Mouse (Mus musculus) cerebellum, postnatal 36 days (tissue): Measurements from ENCODE around the gene Olfr1025-ps1.

Experiments used
- DNase-seq, 2 experiments: peaks; one replicate each; pipeline ENCODE4 v3.0.0; 2021 to 2022; ENCODE audit warnings: mixed read lengths in 2 of 2

Olfr1025-ps1 gene

GRCm38 (mm10) chr2:85914893-85915292, at the start of gene Olfr1025-ps1:
Olfr1025-ps1 (plus strand) TSS chr2:85915193.
- no peak for DNase-seq

GRCm38 (mm10) chr2:85868294-85868693, 46.7 kb upstream of the Olfr1025-ps1 start, which contains the start of gene Olfr1022:
Olfr1022 (plus strand) TSS chr2:85868594.
- no peak for DNase-seq

- DNase-seq, result no peak
Measured at GRCm38 (mm10) chr2:85885340-85885739, 29.7 kb upstream of the Olfr1025-ps1 start, which contains the start of gene Olfr1023. Olfr1023 (plus strand) TSS chr2:85885640.

GRCm38 (mm10) chr2:85904952-85905351, 10.0 kb upstream of the Olfr1025-ps1 start, which contains the start of gene Olfr1024:
Olfr1024 (minus strand) TSS chr2:85905052.
- no peak for DNase-seq

GRCm38 (mm10) chr2:85913197-85913596, 1.8 kb upstream of the Olfr1025-ps1 start:
- no peak for DNase-seq

- no peak for DNase-seq
Measured at GRCm38 (mm10) chr2:85921258-85921657, 6.3 kb downstream of the Olfr1025-ps1 start, which contains the start of gene Olfr1026. Olfr1026 (plus strand) TSS chr2:85921558.

- no peak for DNase-seq
Measured at GRCm38 (mm10) chr2:85950137-85950536, 35.1 kb downstream of the Olfr1025-ps1 start, which contains the start of gene Olfr1028. Olfr1028 (plus strand) TSS chr2:85950437.
